Mouse (Mus musculus) thymus, adult 2 months (tissue): ENCODE measurements at regions not wholly inside any gene's neighbourhood (a gene's known extent, or its start where the extent isn't known, plus 50 kb on each side); places are given as distances from the start of the nearest gene placed in this dataset.

Experiments used
- CTCF ChIP-seq: fragments of 200-500 bp; IDR thresholded peaks from 2 replicates; pipeline ENCODE4 v1.5.1; 2012; ENCODE audit warnings: mild to moderate bottlenecking, control low read depth, low read length, moderate library complexity, borderline replicate concordance; ENCODE audit not compliant: control insufficient read depth, poor library complexity, insufficient read depth; ENCODE audit errors: extremely low read depth
- POLR2A ChIP-seq: fragments of 200-500 bp; IDR thresholded peaks from 2 replicates; pipeline ENCODE4 v1.6.1; 2012; ENCODE audit warnings: mild to moderate bottlenecking, low read length, control low read depth, moderate library complexity; ENCODE audit not compliant: control insufficient read depth, poor library complexity, insufficient read depth; ENCODE audit errors: extremely low read depth

DNA sequence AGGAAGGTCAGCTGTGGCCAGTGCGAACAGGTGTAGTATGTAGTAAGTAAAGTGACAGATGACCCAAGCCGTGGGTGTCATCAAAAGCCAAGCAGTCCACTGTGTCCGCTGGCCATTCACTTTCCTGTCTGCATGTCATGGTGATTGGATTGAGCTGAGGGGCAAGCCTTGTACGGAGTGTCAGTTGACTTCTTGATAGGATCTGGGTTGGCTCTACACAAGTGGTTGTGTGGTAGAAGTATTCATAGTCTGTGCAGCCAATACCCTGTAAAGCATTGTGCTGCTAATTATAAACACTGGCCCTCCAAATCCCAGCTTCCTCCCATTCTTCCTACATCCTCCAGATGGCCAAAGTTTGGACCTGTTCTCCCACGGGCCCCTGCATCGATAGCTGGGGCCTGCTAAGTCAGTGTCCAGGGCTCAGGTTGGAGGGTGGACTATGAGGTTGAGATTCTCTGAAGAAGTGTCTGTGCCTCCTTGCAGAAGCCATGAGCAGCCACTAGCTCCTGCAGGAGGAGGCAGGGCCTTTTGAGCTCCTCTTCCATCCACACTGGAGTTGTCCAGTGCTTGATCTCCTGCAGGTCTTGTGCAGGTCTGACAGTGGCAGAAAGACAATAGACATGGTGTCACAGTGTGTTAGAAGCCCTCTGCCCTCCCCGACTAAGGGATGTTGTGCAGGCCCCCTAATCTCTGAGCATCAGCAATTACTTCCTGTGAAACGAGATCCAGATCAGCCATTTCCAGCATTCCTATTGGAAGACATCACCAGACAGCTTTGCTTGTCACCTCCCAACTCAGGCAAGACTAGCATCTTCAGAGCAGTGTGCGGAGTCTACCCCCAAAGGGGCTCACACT is 117.9 kb downstream of the Lrrc30 start:
- no peak for TF ChIP-seq CTCF
- TF ChIP-seq POLR2A: no peak
